Mouse (Mus musculus) right cerebral cortex, adult 2 months (tissue): ENCODE data around the gene Gucd1.
"Not testable (repeated sequence)": the region's sequence is repeated elsewhere in the genome, so short reads cannot be mapped to it uniquely, and the experiment has no call there.

Experiments used
- DNase-seq, 2 experiments: peaks; one replicate each; pipeline ENCODE4 v3.0.0; 2021 to 2022; ENCODE audit warnings: low spot score in 2 of 2

Gucd1 gene

DNA sequence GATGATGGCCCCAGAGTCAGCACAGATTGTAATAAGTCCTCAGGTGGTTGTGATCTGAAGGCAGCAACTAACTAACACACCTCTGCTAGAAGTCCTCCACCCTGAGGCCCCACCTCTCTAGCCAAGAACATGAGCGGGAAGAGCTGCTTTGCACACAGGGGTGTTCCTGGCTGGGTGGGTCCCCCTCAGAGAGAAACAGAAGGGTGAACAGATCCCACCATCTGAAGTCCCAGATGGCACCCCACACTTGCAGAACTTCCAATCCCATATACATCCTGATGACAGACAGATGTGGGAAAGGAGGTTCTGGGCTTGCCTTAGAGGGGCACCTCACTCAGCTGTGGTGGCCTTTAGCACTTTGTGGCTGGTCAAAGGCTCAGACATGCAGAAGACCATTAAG lies 80.5 kb downstream of the Gucd1 start:
- no peak for DNase-seq

DNA sequence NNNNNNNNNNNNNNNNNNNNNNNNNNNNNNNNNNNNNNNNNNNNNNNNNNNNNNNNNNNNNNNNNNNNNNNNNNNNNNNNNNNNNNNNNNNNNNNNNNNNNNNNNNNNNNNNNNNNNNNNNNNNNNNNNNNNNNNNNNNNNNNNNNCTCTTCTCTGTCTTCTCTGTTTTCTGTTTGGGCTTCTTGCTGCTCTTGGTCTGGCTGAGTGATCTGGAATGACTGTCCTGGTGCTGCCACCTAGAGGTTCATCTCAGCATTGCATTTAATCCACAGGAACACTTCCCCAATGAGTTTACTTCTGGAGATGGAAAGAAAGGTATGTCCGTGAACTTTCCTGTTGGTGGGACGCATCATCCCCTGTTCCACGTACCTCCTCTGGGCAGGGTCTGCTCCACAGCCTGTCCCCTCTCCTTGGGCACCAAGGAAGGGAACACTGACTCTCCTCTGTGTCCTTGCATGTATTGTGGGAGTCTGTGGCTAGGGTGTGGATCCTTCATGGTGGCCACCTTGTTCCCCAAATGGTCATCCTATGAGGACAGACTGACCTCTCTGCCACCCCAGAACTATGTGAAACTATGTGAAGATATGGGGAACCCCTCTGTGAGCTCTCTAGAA lies 81.1 kb downstream of the Gucd1 start:
- peak; percentile 94 to 95 for DNase-seq

DNA sequence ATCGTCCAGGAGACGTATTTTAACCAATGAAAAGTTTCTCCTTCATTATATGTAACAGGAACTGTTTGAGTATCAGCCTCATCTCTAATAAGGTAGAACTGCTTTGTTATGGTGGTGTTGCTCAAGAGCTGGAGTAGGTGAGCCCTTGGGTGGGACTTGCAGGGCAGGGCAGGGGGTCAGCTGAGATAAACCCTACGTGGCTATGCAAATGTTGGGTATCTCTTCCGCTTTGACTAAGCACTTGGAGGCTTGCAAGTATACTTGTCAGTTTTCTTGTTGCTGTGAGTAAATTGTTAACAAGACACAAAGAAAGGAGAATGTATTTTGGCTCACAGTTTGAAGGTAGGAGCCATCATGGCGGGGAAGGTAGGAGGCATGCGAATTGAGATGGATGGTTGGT lies 87.1 kb downstream of the Gucd1 start:
- no peak for DNase-seq

GRCm38 (mm10) chr10:75430147-75430537 lies 87.6 kb downstream of the Gucd1 start:
- no peak for DNase-seq

GRCm38 (mm10) chr10:75429522-75430146 lies 88.1 kb downstream of the Gucd1 start:
- peak in 1 of 2 experiments; percentile 15 for DNase-seq

DNA sequence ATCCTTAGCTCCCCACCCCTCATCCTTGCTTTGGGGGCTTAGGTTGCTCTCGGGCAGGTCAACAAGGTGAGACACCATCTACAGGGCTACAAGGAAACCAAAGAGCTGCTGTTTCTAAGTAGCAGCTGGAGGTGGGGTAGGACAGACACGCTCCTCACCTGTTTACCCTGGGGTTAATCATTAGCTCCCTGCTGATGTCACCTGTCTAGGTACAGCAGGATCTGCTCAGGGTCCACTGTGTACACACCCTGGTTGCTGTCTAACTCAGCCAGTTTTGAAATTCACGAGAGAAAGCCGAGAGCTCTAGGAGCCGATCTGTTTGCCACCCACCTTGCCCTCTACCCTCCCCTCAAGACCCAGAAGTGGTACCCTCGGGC lies 88.8 kb downstream of the Gucd1 start:
- DNase-seq: no peak

- no peak for DNase-seq
Measured at GRCm38 (mm10) chr10:75428049-75429003, 89.4 kb downstream of the Gucd1 start.

DNA sequence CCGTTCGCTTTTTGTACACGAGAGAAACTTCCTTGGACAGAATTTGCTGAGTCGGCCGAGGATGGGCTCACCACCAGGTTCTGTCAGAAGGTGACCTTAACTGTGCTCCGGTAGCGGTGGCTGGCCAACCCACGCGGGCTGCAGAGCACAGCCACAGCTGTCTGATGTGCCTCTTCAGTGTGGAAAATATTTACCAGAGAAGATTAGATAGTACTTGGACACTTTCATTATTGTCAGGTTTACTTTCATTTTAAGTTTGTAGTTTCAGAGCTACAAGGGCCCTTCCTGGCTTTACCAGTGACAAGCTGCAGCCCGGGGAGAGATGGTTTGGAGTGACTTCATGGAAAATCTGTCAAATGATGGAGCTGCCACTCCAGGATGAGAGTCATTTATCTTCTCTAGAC lies 93.3 kb downstream of the Gucd1 start:
- DNase-seq: no peak

GRCm38 (mm10) chr10:75418747-75419146 lies 99.0 kb downstream of the Gucd1 start:
- DNase-seq: no peak

GRCm38 (mm10) chr10:75417363-75418042 lies 100.3 kb downstream of the Gucd1 start:
- DNase-seq: no peak

DNA sequence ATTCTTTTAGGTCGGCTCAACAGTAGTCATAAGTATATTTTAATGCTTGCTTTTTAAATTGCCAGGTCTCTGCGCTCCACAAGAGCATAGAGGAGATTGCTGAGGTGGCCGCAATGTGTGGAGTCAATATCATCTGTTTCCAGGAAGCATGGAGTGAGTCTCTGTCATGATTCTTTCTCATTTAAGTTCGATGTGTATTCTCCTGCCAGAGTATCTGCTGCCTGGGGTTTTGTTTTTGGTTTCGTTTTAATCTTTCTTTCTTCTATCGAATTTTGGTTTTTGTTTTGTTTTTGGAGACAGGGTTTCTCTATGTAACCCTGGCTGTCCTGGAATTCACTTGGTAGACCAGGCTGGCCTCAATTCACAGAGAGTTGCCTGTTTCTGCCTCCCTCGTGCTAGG lies 102.8 kb downstream of the Gucd1 start:
- no peak for DNase-seq

GRCm38 (mm10) chr10:75412114-75413103 lies 105.4 kb downstream of the Gucd1 start:
- DNase-seq: no peak

GRCm38 (mm10) chr10:75411343-75412113 lies 106.2 kb downstream of the Gucd1 start:
- not testable (repeated sequence) for DNase-seq

DNA sequence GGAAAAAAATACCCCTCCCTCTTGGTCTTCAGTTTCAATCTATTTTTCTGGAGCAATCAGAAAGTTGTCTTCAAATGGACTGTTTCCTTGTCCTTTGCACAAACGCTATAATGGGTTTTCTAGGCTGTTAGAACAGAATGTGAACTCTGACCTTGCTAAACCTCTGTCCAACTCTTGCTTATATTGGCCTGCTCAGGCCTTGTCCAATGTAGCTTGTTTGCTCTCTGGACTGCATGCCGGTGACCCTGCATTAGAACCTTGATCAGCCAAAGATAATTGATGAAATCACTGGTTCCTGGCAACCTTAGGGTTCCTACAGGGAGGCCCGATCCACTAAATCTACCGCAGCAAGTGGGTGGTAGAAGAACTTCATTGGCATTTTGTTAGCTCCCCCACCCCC lies 110.0 kb downstream of the Gucd1 start:
- no peak for DNase-seq

GRCm38 (mm10) chr10:75406755-75407154 lies 111.0 kb downstream of the Gucd1 start:
- DNase-seq: no peak

- DNase-seq: no peak
Measured at GRCm38 (mm10) chr10:75405916-75406315, 111.9 kb downstream of the Gucd1 start.

DNA sequence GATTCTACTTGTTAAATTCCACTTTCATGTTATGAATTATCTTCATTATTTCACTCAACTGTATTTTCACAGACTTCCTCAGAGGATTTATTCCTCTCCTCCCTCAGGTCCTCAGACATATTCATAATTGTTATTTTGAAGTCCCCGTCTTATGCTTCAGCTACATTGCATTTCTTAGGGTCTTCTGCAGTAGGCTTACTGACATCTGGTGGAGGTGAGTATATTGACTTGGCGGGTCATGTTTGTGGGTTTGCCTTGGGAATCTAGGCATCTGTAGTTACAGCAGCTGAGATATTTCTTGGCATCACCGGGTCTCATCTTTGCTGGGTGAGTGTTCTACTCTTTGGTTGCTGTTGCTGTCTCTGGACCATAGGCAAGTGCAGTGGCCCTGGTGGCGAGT lies 116.8 kb downstream of the Gucd1 start, which contains the start of gene Upb1:
Upb1 (plus strand) TSS at position 158 of the 400 bp plus-strand sequence.
- no peak for DNase-seq

- no peak for DNase-seq
Measured at GRCm38 (mm10) chr10:75396966-75397365, 120.8 kb downstream of the Gucd1 start.

- no peak for DNase-seq
Measured at GRCm38 (mm10) chr10:75394796-75395195, 123.0 kb downstream of the Gucd1 start.

- no peak for DNase-seq
Measured at GRCm38 (mm10) chr10:75390832-75391231, 126.9 kb downstream of the Gucd1 start.
